Mouse (Mus musculus): Measurements from ENCODE around the gene Ulk4. TPM values are rescaled to one million over a fixed set of nuclear protein-coding genes. Genes with fewer than 3 reads are reported as not detected.

The Ulk4 gene
- polyA plus RNA-seq, 1 experiment from 2014 or later = 153 TPM

DNA sequence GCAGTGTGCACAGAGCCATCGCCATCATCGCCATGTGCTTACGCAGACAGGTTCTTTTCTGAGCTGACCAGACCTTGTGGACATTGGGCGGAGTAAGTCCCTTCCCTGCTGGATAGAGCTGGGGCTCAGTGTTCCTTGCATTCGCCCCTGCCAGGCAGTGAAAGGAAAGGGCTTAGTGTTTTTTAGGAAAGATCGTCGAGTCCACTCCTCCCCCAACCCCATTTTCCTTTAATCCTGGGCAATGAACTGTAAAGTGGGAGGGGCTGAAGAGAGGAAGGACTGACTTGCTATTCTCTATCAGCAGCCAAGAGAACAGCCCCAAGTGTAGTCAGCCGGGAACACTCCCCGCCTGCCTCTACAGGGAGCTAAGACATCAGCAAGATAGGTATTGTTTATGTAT is 26.8 kb upstream of the Ulk4 start:
- DNase-seq (ENCODE audit: low spot score) = peak; percentile 54
- ATAC-seq (ENCODE audit: insufficient read depth, low FRiP score, low TSS enrichment) = peak; percentile 36; the same call in 1 of the 2 replicates
- no peaks in the 10 kb centered on the region for H3K9me3 ChIP-seq (ENCODE audit: control insufficient read depth, low read length)
- no peak overlapping the region for H3K27ac ChIP-seq (ENCODE audit: low read depth, low read length)
- H3K9ac ChIP-seq (ENCODE audit: low read length) = no peak overlapping the region; the same call in 1 of the 2 replicates
- H3K4me3 ChIP-seq (ENCODE audit: low read depth, low read length) = no peak overlapping the region
- 23% methylated on average over 9 of the region's 9 CpGs for WGBS
- H3K27me3 ChIP-seq (ENCODE audit: control insufficient read depth, insufficient read depth, low read length) = no peaks in the 10 kb centered on the region
- no peak overlapping the region for H3K4me2 ChIP-seq (ENCODE audit: low read depth)
- no peaks in the 10 kb centered on the region for H3K36me3 ChIP-seq (ENCODE audit: control insufficient read depth, insufficient read depth, low read length)
- peaks cover 40% of the 10 kb centered on the region for H3K4me1 ChIP-seq (ENCODE audit: control insufficient read depth, insufficient read depth, low read length)

DNA sequence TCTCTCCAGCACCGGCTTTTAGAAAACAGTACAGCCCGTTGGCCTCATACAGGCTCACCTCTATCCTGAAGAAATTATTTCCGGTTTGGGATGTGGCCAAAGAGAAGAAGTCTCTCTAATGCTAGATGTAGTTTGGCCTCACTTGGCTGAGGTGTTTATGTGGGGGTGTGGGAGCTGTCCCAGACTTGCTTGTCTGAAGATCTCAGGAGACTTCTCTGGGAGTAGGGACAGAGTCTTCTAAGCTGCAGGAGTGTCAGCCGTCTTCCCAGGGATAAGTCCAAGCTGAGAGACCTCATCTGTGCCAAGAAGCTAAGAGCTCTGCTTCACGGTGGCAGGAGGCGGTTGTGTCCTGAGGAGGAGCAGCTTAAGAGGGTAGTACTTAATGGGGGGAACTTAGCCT is 26.1 kb upstream of the Ulk4 start:
- Histone ChIP-seq H3K9me3 (ENCODE audit: control insufficient read depth, low read length) (no peaks in the 10 kb centered on the region), H3K4me3 (ENCODE audit: low read depth, low read length) (no peak overlapping the region), H3K4me2 (ENCODE audit: low read depth) (no peak overlapping the region), H3K9ac (ENCODE audit: low read length) (no peak overlapping the region; the same call in 1 of the 2 replicates), H3K27me3 (ENCODE audit: control insufficient read depth, insufficient read depth, low read length) (no peaks in the 10 kb centered on the region), H3K27ac (ENCODE audit: low read depth, low read length) (no peak overlapping the region), H3K4me1 (ENCODE audit: control insufficient read depth, insufficient read depth, low read length) (peaks cover 46% of the 10 kb centered on the region), H3K36me3 (ENCODE audit: control insufficient read depth, insufficient read depth, low read length) (no peaks in the 10 kb centered on the region)
- ATAC-seq (ENCODE audit: insufficient read depth, low FRiP score, low TSS enrichment) (no peak), DNase-seq (ENCODE audit: low spot score) (peak; percentile 16)
- WGBS = 66% methylated on average over 6 of the region's 6 CpGs

DNA sequence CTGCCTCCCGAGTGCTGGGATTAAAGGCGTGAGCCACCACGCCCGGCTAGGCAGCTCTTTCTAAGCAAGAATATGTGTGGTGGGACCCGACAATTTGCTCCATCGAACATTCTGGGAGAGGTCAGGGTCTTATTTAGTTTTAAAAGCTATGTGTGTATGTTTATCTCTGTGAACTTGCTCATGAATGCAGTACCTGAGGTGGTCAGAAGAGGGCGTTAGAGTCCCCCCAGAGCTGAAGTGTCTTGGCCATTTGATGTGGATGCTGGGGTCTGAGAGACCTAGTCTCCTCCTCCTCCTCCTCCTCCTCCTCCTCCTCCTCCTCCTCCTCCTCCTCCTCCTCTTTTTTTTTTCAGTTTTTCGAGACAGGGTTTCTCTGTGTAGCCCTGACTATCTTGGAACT is 25.5 kb upstream of the Ulk4 start:
- no peak overlapping the region for H3K9ac ChIP-seq (ENCODE audit: low read length)
- no peak overlapping the region for H3K4me2 ChIP-seq (ENCODE audit: low read depth)
- H3K4me3 ChIP-seq (ENCODE audit: low read depth, low read length) = no peak overlapping the region
- H3K27ac ChIP-seq (ENCODE audit: low read depth, low read length) = no peak overlapping the region
- H3K27me3 ChIP-seq (ENCODE audit: control insufficient read depth, insufficient read depth, low read length) = no peaks in the 10 kb centered on the region
- ATAC-seq (ENCODE audit: insufficient read depth, low FRiP score, low TSS enrichment) (no peak), DNase-seq (ENCODE audit: low spot score) (peak; percentile 20)
- peaks cover 46% of the 10 kb centered on the region for H3K4me1 ChIP-seq (ENCODE audit: control insufficient read depth, insufficient read depth, low read length)
- H3K9me3 ChIP-seq (ENCODE audit: control insufficient read depth, low read length) = no peaks in the 10 kb centered on the region
- H3K36me3 ChIP-seq (ENCODE audit: control insufficient read depth, insufficient read depth, low read length) = no peaks in the 10 kb centered on the region
- 87% methylated on average over 7 of the region's 8 CpGs for WGBS

DNA sequence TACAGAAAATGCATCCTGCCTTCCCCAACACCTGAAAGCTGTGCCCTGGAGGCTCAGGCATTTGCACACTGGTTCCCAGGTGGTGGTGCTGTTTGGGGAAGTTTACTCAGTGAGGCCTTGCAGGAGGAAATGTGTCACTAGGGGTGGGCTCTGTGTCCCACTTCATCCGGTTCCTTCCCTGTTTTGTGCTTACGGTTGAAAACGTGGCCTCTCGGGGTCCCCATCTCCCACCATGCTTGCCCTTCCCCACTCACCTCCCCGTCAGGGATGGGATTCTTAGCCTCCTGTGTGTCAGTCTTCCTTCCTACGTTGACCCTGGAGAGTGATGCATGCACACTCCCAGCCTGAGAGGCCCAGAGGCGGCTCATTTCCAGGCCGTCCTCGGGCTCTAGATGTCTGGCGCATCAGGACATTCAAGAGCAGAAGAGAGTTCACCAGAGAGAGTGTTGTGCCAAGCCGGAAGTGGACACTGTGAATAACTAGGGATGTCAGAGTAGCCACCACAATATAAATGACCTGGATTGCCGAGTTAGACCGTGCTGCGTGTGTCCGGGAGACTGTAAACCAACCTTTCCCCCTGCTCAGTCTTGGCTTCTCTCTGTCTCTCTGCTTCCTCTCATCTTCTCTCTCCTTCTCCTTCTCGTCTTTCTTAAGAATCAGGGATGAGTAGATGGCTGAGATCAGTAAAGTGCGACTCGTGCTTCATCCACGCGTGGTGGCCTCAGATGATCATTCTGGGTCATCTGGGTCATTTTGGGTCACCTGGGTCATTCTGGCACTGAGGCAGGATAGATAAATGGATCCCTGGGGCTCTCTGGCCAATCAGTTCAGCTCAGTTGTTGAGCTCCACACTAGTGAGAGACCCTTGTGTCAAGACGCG is 24.3 kb upstream of the Ulk4 start:
- Histone ChIP-seq H3K4me3 (ENCODE audit: low read depth, low read length) (no peak overlapping the region), H3K9ac (ENCODE audit: low read length) (no peak overlapping the region), H3K4me1 (ENCODE audit: control insufficient read depth, insufficient read depth, low read length) (peaks cover 49% of the 10 kb centered on the region), H3K36me3 (ENCODE audit: control insufficient read depth, insufficient read depth, low read length) (no peaks in the 10 kb centered on the region), H3K27me3 (ENCODE audit: control insufficient read depth, insufficient read depth, low read length) (no peaks in the 10 kb centered on the region), H3K4me2 (ENCODE audit: low read depth) (peak overlapping the region; percentile 82; the same call in 1 of the 2 replicates), H3K9me3 (ENCODE audit: control insufficient read depth, low read length) (no peaks in the 10 kb centered on the region), H3K27ac (ENCODE audit: low read depth, low read length) (no peak overlapping the region)
- 64% methylated on average over 22 of the region's 22 CpGs for WGBS
- DNase-seq (ENCODE audit: low spot score) (peak; percentile 9), ATAC-seq (ENCODE audit: insufficient read depth, low FRiP score, low TSS enrichment) (no peak)

DNA sequence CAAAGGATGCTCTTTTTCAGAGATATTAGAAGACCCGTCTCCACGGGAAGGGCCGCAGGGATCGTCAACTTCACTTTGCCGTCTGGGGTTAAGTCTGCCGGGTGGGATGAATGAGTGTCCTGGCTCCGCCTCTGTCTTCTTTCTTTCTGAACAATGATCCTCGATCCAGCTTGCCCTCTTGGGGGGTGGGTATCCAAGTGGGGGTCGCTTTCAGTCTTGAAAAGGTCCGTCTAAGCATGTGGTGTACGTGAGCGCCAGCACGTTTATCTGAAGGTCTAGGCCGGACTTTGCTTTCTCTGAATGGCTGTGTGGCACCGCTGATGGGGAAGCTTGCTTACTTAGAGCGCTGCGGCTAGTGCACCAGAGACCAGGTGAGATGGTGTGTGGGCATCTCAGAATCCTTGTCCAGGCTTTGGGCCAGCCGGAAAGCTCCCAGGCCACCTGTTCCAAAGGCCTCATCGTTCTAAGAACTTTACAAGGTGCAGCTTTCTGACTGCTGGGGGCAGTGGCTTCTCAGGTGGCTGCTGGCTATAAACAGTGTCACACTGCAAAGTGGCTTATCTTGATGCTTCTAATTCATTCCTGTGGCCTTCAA is 23.1 kb upstream of the Ulk4 start:
- H3K36me3 ChIP-seq (ENCODE audit: control insufficient read depth, insufficient read depth, low read length) = no peaks in the 10 kb centered on the region
- DNase-seq (ENCODE audit: low spot score) = peak; percentile 60
- H3K4me1 ChIP-seq (ENCODE audit: control insufficient read depth, insufficient read depth, low read length) = peaks cover 49% of the 10 kb centered on the region
- H3K4me2 ChIP-seq (ENCODE audit: low read depth) = peak overlapping the region; percentile 82
- WGBS = 32% methylated on average over 19 of the region's 19 CpGs
- H3K9me3 ChIP-seq (ENCODE audit: control insufficient read depth, low read length) = no peaks in the 10 kb centered on the region
- H3K27ac ChIP-seq (ENCODE audit: low read depth, low read length) = 0 out of 2 replicates have a peak overlapping the region, but pooled peaks have one; percentile 53
- ATAC-seq (ENCODE audit: insufficient read depth, low FRiP score, low TSS enrichment) = no peak
- peak overlapping the region; percentile 23 for H3K4me3 ChIP-seq (ENCODE audit: low read depth, low read length)
- no peaks in the 10 kb centered on the region for H3K27me3 ChIP-seq (ENCODE audit: control insufficient read depth, insufficient read depth, low read length)
- H3K9ac ChIP-seq (ENCODE audit: low read length) = peak overlapping the region; percentile 47

DNA sequence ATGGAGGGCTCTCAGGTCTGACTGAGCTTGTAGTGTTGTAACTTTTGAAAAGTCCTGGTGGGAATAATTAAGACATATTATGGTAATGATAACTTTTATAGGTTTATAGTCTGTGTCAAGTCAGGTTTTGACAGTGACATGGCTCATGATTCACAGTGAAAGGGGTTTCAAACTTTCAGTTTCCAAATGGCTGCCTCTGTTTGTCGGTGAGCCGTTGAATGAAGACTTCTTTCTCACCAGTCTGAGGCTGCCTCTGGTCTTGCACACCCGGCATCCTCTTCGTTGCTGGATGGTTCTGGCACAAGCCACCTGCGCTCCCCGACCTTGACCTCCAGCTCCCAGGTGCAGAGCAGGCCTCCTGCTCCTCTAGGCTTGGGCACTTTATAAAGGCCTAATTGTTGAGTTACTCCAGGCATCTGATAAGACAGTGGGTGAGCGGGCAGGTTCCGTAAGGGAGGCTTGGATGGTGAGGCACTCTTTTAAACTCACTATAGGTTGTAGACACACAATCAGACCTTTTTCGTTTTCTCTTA is 22.3 kb upstream of the Ulk4 start:
- no peak for ATAC-seq (ENCODE audit: insufficient read depth, low FRiP score, low TSS enrichment)
- peak overlapping the region; percentile 82 for H3K4me2 ChIP-seq (ENCODE audit: low read depth)
- H3K9me3 ChIP-seq (ENCODE audit: control insufficient read depth, low read length) = no peaks in the 10 kb centered on the region
- DNase-seq (ENCODE audit: low spot score) = peak; percentile 15
- H3K36me3 ChIP-seq (ENCODE audit: control insufficient read depth, insufficient read depth, low read length) = no peaks in the 10 kb centered on the region
- 62% methylated on average over 9 of the region's 9 CpGs for WGBS
- 0 out of 2 replicates have a peak overlapping the region, but pooled peaks have one; percentile 53 for H3K27ac ChIP-seq (ENCODE audit: low read depth, low read length)
- peak overlapping the region; percentile 28; the same call in 1 of the 2 replicates for H3K9ac ChIP-seq (ENCODE audit: low read length)
- peaks cover 48% of the 10 kb centered on the region for H3K4me1 ChIP-seq (ENCODE audit: control insufficient read depth, insufficient read depth, low read length)
- H3K27me3 ChIP-seq (ENCODE audit: control insufficient read depth, insufficient read depth, low read length) = no peaks in the 10 kb centered on the region
- H3K4me3 ChIP-seq (ENCODE audit: low read depth, low read length) = peak overlapping the region; percentile 56

DNA sequence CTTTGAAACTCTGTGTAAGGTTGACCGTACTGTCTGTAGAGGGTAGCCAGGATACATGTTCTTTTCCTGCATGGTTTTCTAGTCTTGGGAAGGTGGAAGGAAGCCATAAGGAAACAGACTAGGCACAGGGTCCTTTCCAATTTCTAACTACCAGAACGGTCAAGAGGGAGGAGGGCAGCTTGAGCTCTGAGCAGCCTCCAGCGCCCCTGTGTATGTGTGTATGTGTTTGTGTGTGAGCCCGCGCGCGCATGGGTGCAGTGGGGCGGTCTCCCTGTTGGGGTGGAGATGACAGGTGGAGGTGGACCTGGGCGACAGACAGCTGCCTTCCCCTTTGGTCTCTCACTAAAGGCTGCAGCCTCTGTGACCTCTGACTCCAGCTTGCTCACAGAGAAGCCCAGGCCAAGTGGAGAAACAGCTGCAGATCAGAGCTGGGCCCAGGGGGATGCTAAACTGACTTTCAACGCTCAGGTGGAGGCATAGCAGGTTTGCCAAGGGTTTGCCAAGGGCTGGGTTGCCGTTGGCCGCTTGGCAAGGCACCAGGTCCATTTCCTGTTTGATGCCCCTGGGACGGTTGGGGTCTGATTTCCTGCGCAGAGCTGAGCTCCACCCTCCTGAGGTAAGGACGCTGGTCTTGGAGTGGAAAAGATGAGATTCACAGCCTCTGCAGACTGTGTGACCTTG is 21.6 kb upstream of the Ulk4 start:
- Histone ChIP-seq H3K4me3 (ENCODE audit: low read depth, low read length) (peak overlapping the region; percentile 56), H3K4me2 (ENCODE audit: low read depth) (peak overlapping the region; percentile 82), H3K27me3 (ENCODE audit: control insufficient read depth, insufficient read depth, low read length) (no peaks in the 10 kb centered on the region), H3K9ac (ENCODE audit: low read length) (peak overlapping the region; percentile 81), H3K4me1 (ENCODE audit: control insufficient read depth, insufficient read depth, low read length) (peaks cover 40% of the 10 kb centered on the region), H3K9me3 (ENCODE audit: control insufficient read depth, low read length) (no peaks in the 10 kb centered on the region), H3K27ac (ENCODE audit: low read depth, low read length) (no peak overlapping the region), H3K36me3 (ENCODE audit: control insufficient read depth, insufficient read depth, low read length) (no peaks in the 10 kb centered on the region)
- 31% methylated on average over 15 of the region's 15 CpGs for WGBS
- ATAC-seq (ENCODE audit: insufficient read depth, low FRiP score, low TSS enrichment) (no peak), DNase-seq (ENCODE audit: low spot score) (no peak)

DNA sequence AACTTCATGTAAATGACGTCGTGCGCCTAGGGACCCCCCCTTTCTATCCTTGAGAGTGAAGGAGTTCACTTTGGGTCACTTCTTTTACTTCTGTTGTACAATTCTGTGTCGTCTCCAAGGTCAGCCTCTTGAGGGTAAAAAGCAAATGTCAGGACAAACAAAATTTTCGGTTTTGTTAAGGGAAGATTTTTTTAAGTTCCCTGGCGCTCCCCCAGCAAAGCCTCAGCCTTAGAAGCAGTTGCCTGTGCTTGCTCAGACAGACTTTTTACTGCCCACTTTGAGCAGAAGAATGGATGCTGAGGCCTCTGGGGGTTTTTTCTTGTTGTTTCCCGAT is 21.0 kb upstream of the Ulk4 start:
- no peaks in the 10 kb centered on the region for H3K27me3 ChIP-seq (ENCODE audit: control insufficient read depth, insufficient read depth, low read length)
- DNase-seq (ENCODE audit: low spot score) (no peak), ATAC-seq (ENCODE audit: insufficient read depth, low FRiP score, low TSS enrichment) (no peak)
- peaks cover 35% of the 10 kb centered on the region for H3K4me1 ChIP-seq (ENCODE audit: control insufficient read depth, insufficient read depth, low read length)
- no peaks in the 10 kb centered on the region for H3K9me3 ChIP-seq (ENCODE audit: control insufficient read depth, low read length)
- WGBS = 5% methylated on average over 7 of the region's 7 CpGs
- peak overlapping the region; percentile 56 for H3K4me3 ChIP-seq (ENCODE audit: low read depth, low read length)
- peak overlapping the region; percentile 82 for H3K4me2 ChIP-seq (ENCODE audit: low read depth)
- H3K27ac ChIP-seq (ENCODE audit: low read depth, low read length) = no peak overlapping the region
- H3K36me3 ChIP-seq (ENCODE audit: control insufficient read depth, insufficient read depth, low read length) = no peaks in the 10 kb centered on the region
- H3K9ac ChIP-seq (ENCODE audit: low read length) = peak overlapping the region; percentile 81
